Mouse (Mus musculus) kidney, embryonic 15.5 days (tissue): ENCODE data around the gene Wdr77. TPM values are rescaled to one million over a fixed set of nuclear protein-coding genes. Genes with fewer than 3 reads are reported as not detected.
"Not testable (repeated sequence)": the region's sequence is repeated elsewhere in the genome, so short reads cannot be mapped to it uniquely, and the experiment has no call there.

Experiments
- ATAC-seq: fragments of 200-750 bp; cut with Nextera tagmentation; replicated peaks from 2 replicates; pipeline ENCODE4 v1.8.0; 2017; ENCODE audit warnings: moderate TSS enrichment; ENCODE audit not compliant: low FRiP score
- H3K27ac ChIP-seq: fragments of 300-500 bp; sonication (generic); 2 replicates; pipeline ENCODE4 v1.5.1; 2015; ENCODE audit warnings: mild to moderate bottlenecking, inconsistent platforms
- H3K27me3 ChIP-seq: fragments of 300-500 bp; sonication (generic); 2 replicates; pipeline ENCODE4 v1.6.1; 2015; ENCODE audit warnings: inconsistent platforms
- H3K36me3 ChIP-seq: fragments of 300-500 bp; sonication (generic); 2 replicates; pipeline ENCODE4 v1.6.1; 2015; ENCODE audit warnings: inconsistent platforms
- H3K4me1 ChIP-seq: fragments of 300-500 bp; sonication (generic); 2 replicates; pipeline ENCODE4 v1.6.1; 2015; ENCODE audit warnings: inconsistent platforms
- H3K4me2 ChIP-seq: fragments of 300-500 bp; sonication (generic); 2 replicates; pipeline ENCODE4 v1.6.1; 2015; ENCODE audit warnings: moderate library complexity, mild to moderate bottlenecking, inconsistent platforms
- H3K4me3 ChIP-seq: fragments of 300-500 bp; sonication (generic); replicated peaks from 2 replicates; pipeline ENCODE4 v1.5.1; 2015; ENCODE audit warnings: mild to moderate bottlenecking, inconsistent platforms
- H3K9ac ChIP-seq: fragments of 300-500 bp; sonication (generic); 2 replicates; pipeline ENCODE4 v1.6.1; 2015; ENCODE audit warnings: mild to moderate bottlenecking, inconsistent platforms
- H3K9me3 ChIP-seq: fragments of 300-500 bp; sonication (generic); replicated peaks from 2 replicates; pipeline ENCODE4 v1.6.1; 2016; ENCODE audit warnings: inconsistent platforms
- WGBS: fragments of 180-500 bp; shearing (Covaris S2); methylation state at CpG from one replicate; pipeline ENCODE4 v1.1.7; 2015; ENCODE audit warnings: mixed read lengths; 5-methylcytosine and 5-hydroxymethylcytosine counted together
- polyA plus RNA-seq: library from polyadenylated mRNA; unstranded; fragments of >200 nt; fragmentation: Nextera tagmentation; extraction: Ambion mirVana; gene quantifications from 2 replicates; pipeline ENCODE4 v1.2.1, GENCODE M21; 2015

Gene Wdr77
- polyA plus RNA-seq, 1 experiment from 2014 or later = 158 TPM

GRCm38 (mm10) chr3:105959585-105959984 lies 416 bp downstream of the Wdr77 start:
- Histone ChIP-seq H3K4me2 (peak overlapping the region; percentile 84), H3K9me3 (no peaks in the 10 kb centered on the region), H3K4me1 (peaks cover 29% of the 10 kb centered on the region), H3K27me3 (no peaks in the 10 kb centered on the region), H3K27ac (peak overlapping the region; percentile 71), H3K9ac (peak overlapping the region; percentile 94), H3K36me3 (peaks cover 59% of the 10 kb centered on the region), H3K4me3 (peak overlapping the region; percentile 98)
- ATAC-seq = peak; percentile 84
- 2% methylated on average over 26 of the region's 26 CpGs for WGBS

- Histone ChIP-seq H3K36me3 (peaks cover 59% of the 10 kb centered on the region), H3K4me1 (peaks cover 29% of the 10 kb centered on the region), H3K4me3 (peak within 1 kb of the TSS; percentile 98), H3K9me3 (no peaks in the 10 kb centered on the region), H3K27me3 (no peaks in the 10 kb centered on the region), H3K9ac (peak within 1 kb of the TSS; percentile 94), H3K4me2 (peak within 1 kb of the TSS; percentile 84), H3K27ac (peak within 1 kb of the TSS; percentile 90)
- ATAC-seq = no peak
- 11% methylated on average over 6 of the region's 6 CpGs for WGBS
These were observed 830 bp downstream of the Wdr77 start, which contains the start of gene Atp5f1 for GRCm38 (mm10) chr3:105959999-105960398. Atp5f1 (minus strand) TSS chr3:105960099.

- Histone ChIP-seq H3K27me3 (no peaks in the 10 kb centered on the region), H3K4me1 (peaks cover 29% of the 10 kb centered on the region), H3K4me3 (peak overlapping the region; percentile 98), H3K36me3 (peaks cover 63% of the 10 kb centered on the region), H3K9me3 (no peaks in the 10 kb centered on the region), H3K9ac (no peak overlapping the region), H3K4me2 (peak overlapping the region; percentile 84), H3K27ac (no peak overlapping the region)
- no peak for ATAC-seq
- WGBS = 96% methylated on average over 2 of the region's 2 CpGs
These were observed 1.5 kb downstream of the Wdr77 start for GRCm38 (mm10) chr3:105960700-105961099.

- no peaks in the 10 kb centered on the region for H3K9me3 ChIP-seq
- ATAC-seq = 0 out of 2 replicates have a peak, but pooled peaks have one; percentile 15
- H3K9ac ChIP-seq = no peak overlapping the region
- peaks cover 37% of the 10 kb centered on the region for H3K36me3 ChIP-seq
- no peak overlapping the region for H3K4me2 ChIP-seq
- H3K4me3 ChIP-seq = no peak overlapping the region
- no peaks in the 10 kb centered on the region for H3K4me1 ChIP-seq
- H3K27ac ChIP-seq = no peak overlapping the region
- no peaks in the 10 kb centered on the region for H3K27me3 ChIP-seq
- WGBS = 81% methylated on average over 5 of the region's 5 CpGs
These were observed 12.8 kb downstream of the Wdr77 start for GRCm38 (mm10) chr3:105971831-105972446.

- Histone ChIP-seq H3K9ac (no peak within 1 kb of the TSS), H3K9me3 (no peaks in the 10 kb centered on the region), H3K4me1 (no peaks in the 10 kb centered on the region), H3K27ac (no peak within 1 kb of the TSS), H3K36me3 (peaks cover 22% of the 10 kb centered on the region), H3K4me3 (no peak within 1 kb of the TSS), H3K27me3 (no peaks in the 10 kb centered on the region), H3K4me2 (no peak within 1 kb of the TSS)
- WGBS = 56% methylated on average over 3 of the region's 3 CpGs
- no peak for ATAC-seq
These were observed 14.2 kb downstream of the Wdr77 start, which contains the start of gene Ovgp1 for GRCm38 (mm10) chr3:105973411-105973810. Ovgp1 (plus strand) TSS chr3:105973711.

- Histone ChIP-seq H3K27me3 (no peaks in the 10 kb centered on the region), H3K4me2 (no peak overlapping the region), H3K4me3 (no peak overlapping the region), H3K9me3 (no peaks in the 10 kb centered on the region), H3K27ac (no peak overlapping the region), H3K4me1 (no peaks in the 10 kb centered on the region), H3K36me3 (peaks cover 14% of the 10 kb centered on the region), H3K9ac (no peak overlapping the region)
- no peak for ATAC-seq
- 80% methylated on average over 2 of the region's 2 CpGs for WGBS
These were observed 15.0 kb downstream of the Wdr77 start for GRCm38 (mm10) chr3:105974174-105974573.

- H3K4me2 ChIP-seq, H3K9ac ChIP-seq, H3K36me3 ChIP-seq, H3K4me3 ChIP-seq, H3K4me1 ChIP-seq, H3K27ac ChIP-seq, ATAC-seq, H3K9me3 ChIP-seq, H3K27me3 ChIP-seq: not testable (repeated sequence)
- 62% methylated on average over 5 of the region's 5 CpGs for WGBS
These were observed 30.4 kb downstream of the Wdr77 start for GRCm38 (mm10) chr3:105989611-105990010.

- Histone ChIP-seq H3K36me3 (no peaks in the 10 kb centered on the region), H3K4me2 (no peak overlapping the region), H3K27me3 (no peaks in the 10 kb centered on the region), H3K27ac (no peak overlapping the region), H3K4me3 (no peak overlapping the region), H3K4me1 (no peaks in the 10 kb centered on the region), H3K9me3 (no peaks in the 10 kb centered on the region), H3K9ac (no peak overlapping the region)
- WGBS = 30% methylated on average over 4 of the region's 4 CpGs
- no peak for ATAC-seq
These were observed 32.6 kb downstream of the Wdr77 start for GRCm38 (mm10) chr3:105991653-105992283.

GRCm38 (mm10) chr3:105994730-105995129 lies 35.6 kb downstream of the Wdr77 start:
- no peaks in the 10 kb centered on the region for H3K27me3 ChIP-seq
- H3K27ac ChIP-seq = no peak overlapping the region
- no peak for ATAC-seq
- H3K4me1 ChIP-seq = no peaks in the 10 kb centered on the region
- no peaks in the 10 kb centered on the region for H3K36me3 ChIP-seq
- no peaks in the 10 kb centered on the region for H3K9me3 ChIP-seq
- 39% methylated on average over 2 of the region's 2 CpGs for WGBS
- H3K4me2 ChIP-seq = no peak overlapping the region
- no peak overlapping the region for H3K9ac ChIP-seq
- no peak overlapping the region for H3K4me3 ChIP-seq

- Histone ChIP-seq H3K4me2 (peak overlapping the region; percentile 51), H3K9me3 (no peaks in the 10 kb centered on the region), H3K9ac (no peak overlapping the region), H3K36me3 (no peaks in the 10 kb centered on the region), H3K27me3 (no peaks in the 10 kb centered on the region), H3K4me1 (0 out of 2 replicates have a peak, but pooled peaks cover 5% of the 10 kb centered on the region), H3K27ac (no peak overlapping the region), H3K4me3 (peak overlapping the region; percentile 23)
- WGBS = 25% methylated on average over 11 of the region's 11 CpGs
- ATAC-seq = no peak; the same call in 1 of the 2 replicates
These were observed 41.7 kb downstream of the Wdr77 start for GRCm38 (mm10) chr3:106000707-106001375.

- Histone ChIP-seq H3K27ac (no peak overlapping the region), H3K4me1 (0 out of 2 replicates have a peak, but pooled peaks cover 5% of the 10 kb centered on the region), H3K4me2 (peak overlapping the region; percentile 51), H3K9me3 (no peaks in the 10 kb centered on the region), H3K4me3 (peak overlapping the region; percentile 23), H3K27me3 (no peaks in the 10 kb centered on the region), H3K9ac (no peak overlapping the region), H3K36me3 (no peaks in the 10 kb centered on the region)
- 23% methylated on average over 17 of the region's 17 CpGs for WGBS
- peak; percentile 98 for ATAC-seq
These were observed 42.5 kb downstream of the Wdr77 start for GRCm38 (mm10) chr3:106001416-106002370.
